Mouse (Mus musculus): Measurements from ENCODE around the gene Zfp428. TPM values are rescaled to one million over a fixed set of nuclear protein-coding genes. Genes with fewer than 3 reads are reported as not detected.

Gene Zfp428
- 11.1 and 14.1 TPM in 2 replicates for total RNA-seq (2012; rRNA removed)
- total RNA-seq (2014; rRNA removed) = 16.0 and 20.4 TPM in 2 replicates
- polyA plus RNA-seq (2012; ENCODE audit: insufficient read length, low read depth) = 14.3 and 15.1 TPM in 2 replicates

- Histone ChIP-seq H3K4me1 (ENCODE audit: control insufficient read depth in 1 of 2, insufficient read depth in 2 of 2) (peaks cover 0 to 25% of the 10 kb centered on the region in 2 experiments; a peak in 2 of 4 replicates), H3K4me2 (ENCODE audit: insufficient read depth, low read depth, poor library complexity, severe bottlenecking) (peak within 1 kb of the TSS; percentile 74), H3K27ac (ENCODE audit: insufficient read depth, low read depth) (peak within 1 kb of the TSS; percentile 83), H3K27me3 (replicated peaks) (peaks cover 2% of the 10 kb centered on the region), H3K36me3 (replicated peaks in 1 of 2; ENCODE audit: control insufficient read depth in 1 of 2, insufficient read depth in 1 of 2, low read length in 1 of 2) (peaks cover 0 to 15% of the 10 kb centered on the region in 2 experiments), H3K79me2 (replicated peaks; ENCODE audit: control insufficient read depth, extremely low read depth, insufficient read depth, poor library complexity, severe bottlenecking) (0 out of 2 replicates have a peak, but pooled peaks cover 2% of the 10 kb centered on the region), H3K4me3 (replicated peaks in 1 of 3; ENCODE audit: low read depth in 2 of 3, low read length in 2 of 3, poor library complexity in 1 of 3) (peak within 1 kb of the TSS; percentile 75 to 88 (median 76)), H3K9me3 (replicated peaks; ENCODE audit: low read length) (no peaks in the 10 kb centered on the region), H3K9ac (ENCODE audit: insufficient read depth, low read depth) (peak within 1 kb of the TSS; percentile 66)
- dilution Hi-C loops (cut with MboI; ENCODE audit: extremely low pct_ligation_motif_present, extremely low pct_unique_long_range_greater_than_20kb, low sequenced_read_pairs) (no loop called here), in situ Hi-C loops (cut with MboI; ENCODE audit: low pct_ligation_motif_present, low pct_unique_long_range_greater_than_20kb, low sequenced_read_pairs) (no loop called here)
- TF ChIP-seq MXI1 (IDR thresholded peaks at IDR 0.05; ENCODE audit: low read depth, low read length) (peak; percentile 88), EP300 (IDR thresholded peaks at IDR 0.05; ENCODE audit: low read length) (peak; percentile 38; the same call in 1 of the 2 replicates), TBP (conservative IDR thresholded peaks at IDR 0.05; ENCODE audit: low read depth, low read length) (peak; percentile 52; the same call in 1 of the 2 replicates), ZKSCAN1 (IDR thresholded peaks at IDR 0.05; ENCODE audit: borderline replicate concordance, low read depth, low read length) (no peak), E2F4 (IDR thresholded peaks at IDR 0.05; ENCODE audit: insufficient replicate concordance, low read depth, low read length) (0 out of 2 replicates have a peak, but pooled peaks have one; percentile 31), ZMIZ1 (IDR thresholded peaks at IDR 0.05; ENCODE audit: low read depth, low read length) (peak; percentile 63), MYC (IDR thresholded peaks at IDR 0.05; ENCODE audit: low read depth, low read length) (peak; percentile 80; the same call in 1 of the 2 replicates), SIN3A (IDR thresholded peaks at IDR 0.05; ENCODE audit: low read length) (peak; percentile 75), PAX5 (IDR thresholded peaks at IDR 0.05; ENCODE audit: low read length) (no peak), BHLHE40 (IDR thresholded peaks at IDR 0.05; ENCODE audit: low read depth, low read length) (peak; percentile 88), RCOR1 (conservative IDR thresholded peaks at IDR 0.05; ENCODE audit: low read depth, low read length) (peak; percentile 31; the same call in 1 of the 2 replicates), JUND (conservative IDR thresholded peaks at IDR 0.05; ENCODE audit: low read depth, low read length) (no peak), HCFC1 (IDR thresholded peaks at IDR 0.05; ENCODE audit: low read depth, low read length) (peak; percentile 68), ETS1 (conservative IDR thresholded peaks at IDR 0.05; ENCODE audit: low read depth, low read length) (peak; percentile 52), TCF12 (IDR thresholded peaks at IDR 0.05; ENCODE audit: low read depth, low read length) (peak; percentile 82), ZC3H11A (IDR thresholded peaks at IDR 0.05; ENCODE audit: low read depth, low read length) (no peak), MAFK (IDR thresholded peaks at IDR 0.05; ENCODE audit: insufficient replicate concordance, low read length) (no peak), ZNF384 (IDR thresholded peaks at IDR 0.05; ENCODE audit: low read depth, low read length) (peak; percentile 98), NELFE (IDR thresholded peaks at IDR 0.05; ENCODE audit: low read depth, low read length) (peak; percentile 94), IRF4 (IDR thresholded peaks at IDR 0.05; ENCODE audit: low read depth, low read length) (peak; percentile 72), MAX (IDR thresholded peaks at IDR 0.05; ENCODE audit: low read length) (peak; percentile 92), POLR2AphosphoS2 (IDR thresholded peaks at IDR 0.05; ENCODE audit: low read depth, low read length) (peak; percentile 66; the same call in 1 of the 2 replicates), POLR2A (IDR thresholded peaks at IDR 0.05; ENCODE audit: low read depth, low read length) (peak; percentile 94), KAT2A (IDR thresholded peaks at IDR 0.05; ENCODE audit: insufficient replicate concordance, low read length) (peak; percentile 59; the same call in 1 of the 2 replicates), JUN (IDR thresholded peaks at IDR 0.05; ENCODE audit: insufficient read depth, low read depth, low read length) (no peak), SMC3 (IDR thresholded peaks at IDR 0.05; ENCODE audit: low read depth, low read length) (no peak), GABPA (IDR thresholded peaks at IDR 0.05; ENCODE audit: insufficient replicate concordance, low read depth, low read length) (no peak), NRF1 (IDR thresholded peaks at IDR 0.05; ENCODE audit: low read depth, low read length) (peak; percentile 82), MAZ (IDR thresholded peaks at IDR 0.05; ENCODE audit: low read depth, low read length) (peak; percentile 75; the same call in 1 of the 2 replicates), MEF2A (IDR thresholded peaks at IDR 0.05; ENCODE audit: borderline replicate concordance, low read depth, low read length) (0 out of 2 replicates have a peak, but pooled peaks have one; percentile 54)
- DNase-seq (ENCODE audit: extremely low read depth) = peak; percentile 92
Measured at GRCm38 (mm10) chr7:24506838-24507725, at the start of gene Zfp428. Gene Zfp428, plus strand, starts transcription at chr7:24507006.
